29 mouse cellular contexts compared by ENCODE assay signal in genomic region chr3:59328526-59328925, GRCm38 (mm10). TPM values are rescaled to one million over a fixed set of nuclear protein-coding genes. Genes with fewer than 3 reads are reported as not detected.
"Had no signal": no experiment of that assay in that cellular context is flagged by ENCODE, and none has a peak within 500 bp of the region (broad histone marks: within the 10 kb centered on the region; RNA-seq: fewer than 3 reads in every experiment).

No protein-coding gene starts in this region.

- H3K4me2 ChIP-seq: embryonic facial prominence, embryonic 12.5 days; embryonic facial prominence, embryonic 13.5 days; embryonic facial prominence, embryonic 15.5 days; forebrain, embryonic 12.5 days; forebrain, embryonic 13.5 days; forebrain, embryonic 15.5 days had no signal

- H3K9me3 ChIP-seq: embryonic facial prominence, embryonic 10.5 days; embryonic facial prominence, embryonic 12.5 days; embryonic facial prominence, embryonic 13.5 days; forebrain, embryonic 10.5 days; forebrain, embryonic 12.5 days; forebrain, embryonic 13.5 days; forebrain, embryonic 15.5 days had no signal

- H3K9ac ChIP-seq: embryonic facial prominence, embryonic 12.5 days; embryonic facial prominence, embryonic 13.5 days; embryonic facial prominence, embryonic 15.5 days; forebrain, embryonic 12.5 days; forebrain, embryonic 13.5 days; forebrain, embryonic 15.5 days; forebrain, postnatal 0 days had no signal

- ATAC-seq: forebrain, embryonic 13.5 days; forebrain, embryonic 14.5 days; forebrain, embryonic 15.5 days; forebrain, embryonic 16.5 days; forebrain, postnatal 0 days had no signal

- H3K27ac ChIP-seq: embryonic facial prominence, embryonic 10.5 days; embryonic facial prominence, embryonic 12.5 days; embryonic facial prominence, embryonic 13.5 days; embryonic facial prominence, embryonic 15.5 days; forebrain, embryonic 10.5 days; forebrain, embryonic 12.5 days; forebrain, embryonic 13.5 days; forebrain, embryonic 15.5 days; gastrocnemius, adult 2 months; heart, adult 2 months had no signal

- DNase-seq: cerebellum, adult 2 months; cerebellum, adult 8-10 months; cerebellum, adult 9-10 months; cerebellum, adult 9-11 months; cerebellum, postnatal 10 days; cerebellum, postnatal 14 days; cerebellum, postnatal 25 days; cerebellum, postnatal 36 days; embryo, embryonic 11 days; forebrain, postnatal 0 days; gastrocnemius, adult 2 months; gastrocnemius, postnatal 10 days; gastrocnemius, postnatal 14 days; gastrocnemius, postnatal 25 days; gastrocnemius, postnatal 36 days; heart, adult 18-20 months; heart, adult 2 months had no signal

- H3K36me3 ChIP-seq: forebrain, embryonic 15.5 days had no signal

- H3K4me3 ChIP-seq: embryonic facial prominence, embryonic 10.5 days; embryonic facial prominence, embryonic 12.5 days; embryonic facial prominence, embryonic 13.5 days; embryonic facial prominence, embryonic 15.5 days; erythroblast, embryonic 14.5 days; forebrain, embryonic 10.5 days; forebrain, embryonic 12.5 days; forebrain, embryonic 13.5 days; forebrain, embryonic 15.5 days; gastrocnemius, adult 2 months; heart, adult 2 months had no signal

- H3K27me3 ChIP-seq: embryonic facial prominence, embryonic 12.5 days; embryonic facial prominence, embryonic 13.5 days; embryonic facial prominence, embryonic 15.5 days; forebrain, embryonic 12.5 days; forebrain, embryonic 13.5 days; forebrain, embryonic 15.5 days had no signal

- H3K4me1 ChIP-seq: embryonic facial prominence, embryonic 10.5 days; embryonic facial prominence, embryonic 12.5 days; embryonic facial prominence, embryonic 13.5 days; embryonic facial prominence, embryonic 15.5 days; forebrain, embryonic 10.5 days; forebrain, embryonic 12.5 days; forebrain, embryonic 13.5 days; forebrain, embryonic 15.5 days had no signal

RNA-seq across cellular contexts. Expression of gene Igsf10, which starts 15.7 kb away (rescaled TPM):
- total RNA-seq: granulocyte monocyte progenitor cell, adult 5-6 weeks had no signal
- polyA plus RNA-seq: erythroblast, embryonic 14.5 days had no signal
